Mouse (Mus musculus) embryo, embryonic 10 days (tissue): ENCODE data around the gene Kcnn3.

Source experiments
- DNase-seq: peaks from one replicate; pipeline ENCODE4 v3.0.0-alpha.2; 2015; ENCODE audit warnings: low spot score

Kcnn3 gene

GRCm38 (mm10) chr3:89519894-89520293, at the start of gene Kcnn3:
TSS of gene Kcnn3 (plus strand) at chr3:89520164.
- DNase-seq, result peak; percentile 97

- no peak for DNase-seq
These were observed 47.7 kb upstream of the Kcnn3 start for GRCm38 (mm10) chr3:89472280-89472679.

- DNase-seq, result no peak
These were observed 46.1 kb upstream of the Kcnn3 start for GRCm38 (mm10) chr3:89473838-89474237.

GRCm38 (mm10) chr3:89479055-89479454, 40.9 kb upstream of the Kcnn3 start:
- DNase-seq, result no peak

- DNase-seq, result peak; percentile 47
These were observed 38.5 kb upstream of the Kcnn3 start for GRCm38 (mm10) chr3:89481488-89481887.

GRCm38 (mm10) chr3:89482249-89482648, 37.7 kb upstream of the Kcnn3 start:
- DNase-seq, result no peak

- peak; percentile 88 for DNase-seq
These were observed 35.0 kb upstream of the Kcnn3 start for GRCm38 (mm10) chr3:89484766-89485524.

GRCm38 (mm10) chr3:89486111-89486510, 33.9 kb upstream of the Kcnn3 start:
- no peak for DNase-seq

GRCm38 (mm10) chr3:89486916-89487702, 32.9 kb upstream of the Kcnn3 start:
- no peak for DNase-seq

- no peak for DNase-seq
These were observed 29.2 kb upstream of the Kcnn3 start for GRCm38 (mm10) chr3:89490790-89491189.

GRCm38 (mm10) chr3:89491559-89491958, 28.4 kb upstream of the Kcnn3 start:
- no peak for DNase-seq

GRCm38 (mm10) chr3:89492701-89493151, 27.2 kb upstream of the Kcnn3 start:
- DNase-seq, result peak; percentile 56

- DNase-seq, result no peak
These were observed 25.3 kb upstream of the Kcnn3 start for GRCm38 (mm10) chr3:89494630-89495029.

GRCm38 (mm10) chr3:89496366-89496765, 23.6 kb upstream of the Kcnn3 start:
- DNase-seq, result no peak

- DNase-seq, result no peak
These were observed 20.3 kb upstream of the Kcnn3 start for GRCm38 (mm10) chr3:89499696-89500095.

- DNase-seq, result no peak
These were observed 18.5 kb upstream of the Kcnn3 start for GRCm38 (mm10) chr3:89501486-89501885.

- no peak for DNase-seq
These were observed 17.4 kb upstream of the Kcnn3 start for GRCm38 (mm10) chr3:89502551-89502950.

GRCm38 (mm10) chr3:89508041-89508440, 11.9 kb upstream of the Kcnn3 start:
- no peak for DNase-seq

- DNase-seq, result peak; percentile 76
These were observed 9.0 kb upstream of the Kcnn3 start for GRCm38 (mm10) chr3:89510979-89511378.

GRCm38 (mm10) chr3:89511400-89511799, 8.6 kb upstream of the Kcnn3 start:
- no peak for DNase-seq

- no peak for DNase-seq
These were observed 7.7 kb upstream of the Kcnn3 start for GRCm38 (mm10) chr3:89512225-89512624.

- DNase-seq, result no peak
These were observed 4.5 kb upstream of the Kcnn3 start for GRCm38 (mm10) chr3:89515444-89515843.

- no peak for DNase-seq
These were observed 3.6 kb upstream of the Kcnn3 start for GRCm38 (mm10) chr3:89516321-89516720.
